Mouse (Mus musculus) myocyte (in vitro differentiated cells): ENCODE data around the gene Slco2b1. TPM values are rescaled to one million over a fixed set of nuclear protein-coding genes. Genes with fewer than 3 reads are reported as not detected.

Experiments
- H3K27me3 ChIP-seq: one replicate; pipeline ENCODE4 v1.6.1; 2011; ENCODE audit not compliant: control insufficient read depth, insufficient read depth, insufficient read length
- H3K36me3 ChIP-seq: one replicate; pipeline ENCODE4 v1.6.1; 2011; ENCODE audit not compliant: control insufficient read depth, insufficient read depth
- H3K4me2 ChIP-seq: one replicate; pipeline ENCODE4 v1.6.1; 2011; ENCODE audit warnings: low read depth, control low read depth
- H3K4me3 ChIP-seq: one replicate; pipeline ENCODE4 v1.5.1; 2011; ENCODE audit warnings: mild to moderate bottlenecking, control low read depth, moderate library complexity
- H3K79me2 ChIP-seq: one replicate; pipeline ENCODE4 v1.6.1; 2011; ENCODE audit not compliant: control insufficient read depth, insufficient read depth
- H3ac ChIP-seq: one replicate; pipeline ENCODE4 v1.6.1; 2011; ENCODE audit not compliant: control insufficient read depth, insufficient read length
- CEBPB ChIP-seq: IDR thresholded peaks from 2 replicates; pipeline ENCODE4 v1.6.1; 2011; ENCODE audit warnings: mild to moderate bottlenecking, moderate library complexity; ENCODE audit not compliant: poor library complexity, insufficient read depth, severe bottlenecking
- E2F4 ChIP-seq: IDR thresholded peaks from one replicate; pipeline ENCODE4 v1.6.1; 2011; ENCODE audit warnings: mild to moderate bottlenecking, control low read depth, moderate library complexity; ENCODE audit not compliant: insufficient read depth
- MAX ChIP-seq: IDR thresholded peaks from one replicate; pipeline ENCODE4 v1.6.1; 2011; ENCODE audit warnings: low read depth, mild to moderate bottlenecking, control low read depth
- MYOD1 ChIP-seq, 3 experiments: IDR thresholded peaks; one replicate each; pipeline ENCODE4 v1.6.1; 2011; ENCODE audit warnings: control low read depth in 2 of 3, low read depth in 2 of 3, mild to moderate bottlenecking in 2 of 3, moderate library complexity in 1 of 3; ENCODE audit not compliant: insufficient read length in 2 of 3, control insufficient read depth in 1 of 3
- MYOG ChIP-seq, 3 experiments: IDR thresholded peaks; one replicate each; pipeline ENCODE4 v1.6.1; 2011; ENCODE audit warnings: control low read depth in 2 of 3, low read depth in 2 of 3, mild to moderate bottlenecking in 2 of 3; ENCODE audit not compliant: insufficient read length in 2 of 3, control insufficient read depth in 1 of 3, insufficient read depth in 1 of 3
- POLR2A ChIP-seq: IDR thresholded peaks from one replicate; pipeline ENCODE4 v1.6.1; 2011; ENCODE audit warnings: low read depth, mild to moderate bottlenecking, control low read depth, moderate library complexity; ENCODE audit not compliant: insufficient read length
- POLR2AphosphoS2 ChIP-seq: IDR thresholded peaks from one replicate; pipeline ENCODE4 v1.6.1; 2011; ENCODE audit warnings: low read depth, control low read depth; ENCODE audit not compliant: insufficient read length
- REST ChIP-seq: IDR thresholded peaks from one replicate; pipeline ENCODE4 v1.6.1; 2011; ENCODE audit warnings: mild to moderate bottlenecking, control low read depth, moderate library complexity; ENCODE audit not compliant: insufficient read depth, insufficient read length
- SRF ChIP-seq: IDR thresholded peaks from one replicate; pipeline ENCODE4 v1.6.1; 2011; ENCODE audit warnings: low read depth; ENCODE audit not compliant: control insufficient read depth, insufficient read length
- TCF12 ChIP-seq: IDR thresholded peaks from one replicate; pipeline ENCODE4 v1.6.1; 2011; ENCODE audit warnings: mild to moderate bottlenecking, control low read depth; ENCODE audit not compliant: poor library complexity, insufficient read depth, severe bottlenecking
- TCF3 ChIP-seq: IDR thresholded peaks from one replicate; pipeline ENCODE4 v1.6.1; 2011; ENCODE audit warnings: low read depth, control low read depth; ENCODE audit not compliant: insufficient read length
- USF1 ChIP-seq: IDR thresholded peaks from one replicate; pipeline ENCODE4 v1.6.1; 2011; ENCODE audit warnings: low read depth, mild to moderate bottlenecking, control low read depth, moderate library complexity
- polyA plus RNA-seq: library from polyadenylated mRNA; unstranded; fragments of >200 nt; fragmentation: generic; extraction: Trizol; gene quantifications from one replicate; pipeline ENCODE4 v1.2.1, GENCODE M21; 2012; ENCODE audit warnings: missing spikeins

Slco2b1 gene
- polyA plus RNA-seq, 1 experiment = 0.01 TPM

GRCm38 (mm10) chr7:99673188-99673587 lies 38.0 kb downstream of the Slco2b1 start:
- no peaks in the 10 kb centered on the region for H3K36me3 ChIP-seq
- no peak overlapping the region for H3ac ChIP-seq
- H3K79me2 ChIP-seq = no peaks in the 10 kb centered on the region
- no peak overlapping the region for H3K4me3 ChIP-seq
- H3K4me2 ChIP-seq = no peak overlapping the region
- TF ChIP-seq TCF12 (no peak), POLR2AphosphoS2 (no peak), MYOD1 (IDR thresholded peaks at IDR 0.05; ENCODE audit: control insufficient read depth in 1 of 3, insufficient read length in 2 of 3, low read depth in 2 of 3) (no peak), MAX (no peak), SRF (no peak), E2F4 (no peak), CEBPB (no peak), TCF3 (no peak), REST (no peak), POLR2A (no peak), USF1 (no peak), MYOG (IDR thresholded peaks at IDR 0.05; ENCODE audit: control insufficient read depth in 1 of 3, insufficient read depth in 1 of 3, insufficient read length in 2 of 3, low read depth in 2 of 3) (no peak)
- H3K27me3 ChIP-seq = peaks cover 36% of the 10 kb centered on the region

- no peak overlapping the region for H3ac ChIP-seq
- H3K4me2 ChIP-seq = no peak overlapping the region
- no peak for TF ChIP-seq REST
- TF ChIP-seq MYOD1 (IDR thresholded peaks at IDR 0.05; ENCODE audit: control insufficient read depth in 1 of 3, insufficient read length in 2 of 3, low read depth in 2 of 3) = no peak
- TF ChIP-seq E2F4 = no peak
- TF ChIP-seq MAX = no peak
- TF ChIP-seq POLR2A = no peak
- TF ChIP-seq TCF12 = no peak
- no peak for TF ChIP-seq SRF
- TF ChIP-seq TCF3 = no peak
- TF ChIP-seq POLR2AphosphoS2 = no peak
- TF ChIP-seq USF1 = no peak
- TF ChIP-seq MYOG (IDR thresholded peaks at IDR 0.05; ENCODE audit: control insufficient read depth in 1 of 3, insufficient read depth in 1 of 3, insufficient read length in 2 of 3, low read depth in 2 of 3) = no peak
- TF ChIP-seq CEBPB = no peak
- H3K4me3 ChIP-seq = no peak overlapping the region
- peaks cover 47% of the 10 kb centered on the region for H3K27me3 ChIP-seq
- no peaks in the 10 kb centered on the region for H3K36me3 ChIP-seq
- H3K79me2 ChIP-seq = no peaks in the 10 kb centered on the region
Measured at GRCm38 (mm10) chr7:99671544-99672435, 39.4 kb downstream of the Slco2b1 start.

- Histone ChIP-seq H3K4me2 (no peak overlapping the region), H3ac (no peak overlapping the region), H3K27me3 (peaks cover 55% of the 10 kb centered on the region), H3K4me3 (no peak overlapping the region), H3K79me2 (no peaks in the 10 kb centered on the region), H3K36me3 (no peaks in the 10 kb centered on the region)
- TF ChIP-seq TCF3 = no peak
- TF ChIP-seq MYOD1 (IDR thresholded peaks at IDR 0.05; ENCODE audit: control insufficient read depth in 1 of 3, insufficient read length in 2 of 3, low read depth in 2 of 3) = no peak
- no peak for TF ChIP-seq MAX
- no peak for TF ChIP-seq USF1
- no peak for TF ChIP-seq TCF12
- TF ChIP-seq MYOG (IDR thresholded peaks at IDR 0.05; ENCODE audit: control insufficient read depth in 1 of 3, insufficient read depth in 1 of 3, insufficient read length in 2 of 3, low read depth in 2 of 3) = no peak
- TF ChIP-seq E2F4 = no peak
- no peak for TF ChIP-seq POLR2A
- TF ChIP-seq POLR2AphosphoS2 = no peak
- TF ChIP-seq SRF = no peak
- no peak for TF ChIP-seq REST
- no peak for TF ChIP-seq CEBPB
Measured at GRCm38 (mm10) chr7:99670915-99671314, 40.2 kb downstream of the Slco2b1 start.

DNA sequence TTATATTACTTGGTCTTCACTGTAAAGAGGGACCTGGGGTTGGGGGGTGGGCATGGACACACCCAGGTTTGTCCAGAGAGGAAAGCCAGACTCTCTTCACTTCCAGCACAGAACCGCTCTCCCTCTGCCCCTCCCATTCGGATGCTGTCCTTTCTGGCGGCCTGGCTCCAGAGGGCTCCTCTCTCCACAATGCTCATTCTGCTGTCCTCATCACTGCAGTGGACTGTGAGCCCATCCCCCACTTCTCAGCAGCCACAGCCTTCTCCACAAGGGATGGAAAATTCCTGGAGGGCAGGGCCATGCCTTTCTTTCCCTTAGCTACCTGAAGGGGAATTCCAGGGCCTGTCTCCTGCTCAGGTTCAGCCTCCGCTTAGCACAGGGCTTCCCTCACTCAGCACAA lies 42.3 kb downstream of the Slco2b1 start:
- Histone ChIP-seq H3K36me3 (no peaks in the 10 kb centered on the region), H3K27me3 (peaks cover 52% of the 10 kb centered on the region), H3K79me2 (no peaks in the 10 kb centered on the region), H3ac (no peak overlapping the region), H3K4me3 (no peak overlapping the region), H3K4me2 (no peak overlapping the region)
- TF ChIP-seq POLR2A (no peak), USF1 (no peak), POLR2AphosphoS2 (no peak), MAX (no peak), TCF3 (no peak), CEBPB (no peak), REST (no peak), TCF12 (no peak), MYOG (IDR thresholded peaks at IDR 0.05; ENCODE audit: control insufficient read depth in 1 of 3, insufficient read depth in 1 of 3, insufficient read length in 2 of 3, low read depth in 2 of 3) (no peak), SRF (no peak)
